Mouse (Mus musculus): ENCODE data around the gene Gm13199. TPM values are rescaled to one million over a fixed set of nuclear protein-coding genes. Genes with fewer than 3 reads are reported as not detected.

The Gm13199 gene
- 1.9 and 2.9 TPM in 2 replicates for polyA plus RNA-seq (2012; rRNA removed)

GRCm38 (mm10) chr2:5862834-5863233, at the start of gene Gm13199:
TSS of gene Gm13199 (minus strand) at chr2:5862934.

DNA sequence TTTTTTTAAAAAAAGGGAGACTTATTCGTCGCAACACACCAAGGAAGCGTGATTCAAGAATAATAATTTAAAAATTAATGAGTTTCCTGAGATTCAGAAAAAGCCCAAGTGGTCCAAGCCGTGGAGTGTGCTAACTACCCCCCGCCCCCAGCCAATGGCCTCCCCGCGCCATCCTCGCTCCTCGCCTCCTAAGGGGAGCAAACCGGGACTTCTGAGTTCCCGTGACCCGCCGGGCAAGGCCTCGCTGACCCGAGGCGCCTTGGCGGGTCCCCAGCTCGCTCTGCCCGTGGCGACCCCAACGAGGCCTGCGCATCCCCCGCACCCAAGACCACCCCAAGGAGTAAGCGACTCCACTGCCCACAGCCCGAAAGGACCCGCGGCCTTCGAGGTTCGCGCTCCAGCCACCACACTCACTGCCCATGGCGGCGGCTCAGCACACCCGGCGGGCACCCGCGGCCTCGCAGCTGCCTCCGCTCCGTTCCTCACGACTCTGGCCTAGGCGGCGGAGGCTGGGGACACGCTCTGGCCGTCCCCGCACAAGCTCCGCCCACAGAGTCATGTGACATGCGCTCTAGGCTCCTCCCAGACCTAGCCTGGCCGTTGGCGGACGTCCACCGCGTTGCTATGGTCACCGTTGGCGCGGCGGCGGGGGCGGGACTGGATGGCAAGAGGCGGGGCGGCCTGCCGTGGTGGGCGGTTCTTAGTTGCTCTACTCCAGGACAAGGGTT, 32.3 kb upstream of the Gm13199 start, which contains the start of gene Sec61a2:
TSS of gene Sec61a2 (minus strand) at position 590 of the 728 bp plus-strand sequence.

DNA sequence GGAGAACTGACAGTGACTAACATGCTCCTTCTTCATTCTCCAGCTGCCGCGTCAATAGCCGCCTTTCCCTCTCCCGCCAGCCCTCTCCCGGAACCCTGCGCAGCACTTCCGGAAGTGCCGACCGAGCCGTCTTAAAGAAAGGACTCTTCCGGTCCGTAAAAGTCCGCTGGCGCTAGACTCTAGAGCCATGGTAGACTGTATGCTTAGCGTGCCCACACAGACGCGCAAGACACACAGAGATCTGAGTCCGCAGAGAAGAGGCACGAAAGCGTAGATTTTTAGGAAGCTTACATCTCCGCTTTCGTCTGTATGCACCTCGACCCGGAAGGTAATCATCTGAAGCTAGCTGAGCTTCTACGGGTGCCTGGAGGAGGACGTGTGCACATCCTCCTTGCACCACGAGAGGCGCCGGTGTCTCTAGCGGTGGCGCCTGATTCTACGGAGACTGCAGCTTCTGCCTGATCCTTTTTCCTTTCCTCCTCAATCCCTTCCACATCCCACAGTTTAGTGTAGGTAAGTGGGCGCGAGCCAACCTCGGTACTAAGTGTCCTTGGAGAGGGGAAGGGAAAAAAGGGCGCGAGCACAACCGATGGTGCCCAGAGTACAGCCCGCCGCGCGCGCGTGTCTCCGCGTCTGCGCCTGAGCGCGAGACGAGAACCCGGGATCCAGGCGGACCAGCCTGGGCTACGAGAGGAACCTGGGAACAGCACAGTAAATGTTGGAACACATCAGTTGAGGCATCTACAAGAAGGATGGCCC, 17.7 kb downstream of the Gm13199 start, which contains the start of the genes Nudt5 and Cdc123:
TSS of gene Nudt5 (plus strand) at position 147 of the 759 bp plus-strand sequence.
TSS of gene Cdc123 (minus strand) at position 292 of the 759 bp plus-strand sequence.

Other genes with a start within 250 kb of the Gm13199 start
- gene Camk1d, start 148.4 kb downstream of the Gm13199 start, polyA plus RNA-seq (2012; rRNA removed) = 34.1 and 37.6 TPM in 2 replicates
- 4.3 and 5.2 TPM in 2 replicates for gene Nudt5, start 17.9 kb downstream of the Gm13199 start, polyA plus RNA-seq (2012; rRNA removed)
- gene Cdc123, start 17.8 kb downstream of the Gm13199 start, polyA plus RNA-seq (2012; rRNA removed) = 24.6 and 34.2 TPM in 2 replicates
- gene Sec61a2, start 32.5 kb upstream of the Gm13199 start, polyA plus RNA-seq (2012; rRNA removed) = 15.3 and 25.3 TPM in 2 replicates
- gene Dhtkd1, start 79.9 kb upstream of the Gm13199 start, polyA plus RNA-seq (2012; rRNA removed) = 0.35 and 0.64 TPM in 2 replicates
- gene Upf2, start 88.5 kb upstream of the Gm13199 start, polyA plus RNA-seq (2012; rRNA removed) = 1.1 and 1.5 TPM in 2 replicates